Mouse (Mus musculus) bone marrow, adult 2 months (tissue): ENCODE measurements around the gene Prkacb. TPM values are rescaled to one million over a fixed set of nuclear protein-coding genes. Genes with fewer than 3 reads are reported as not detected.

Source experiments
- H3K27ac ChIP-seq: fragments of 200-500 bp; 2 replicates; pipeline ENCODE4 v1.5.1; 2012; ENCODE audit warnings: low read depth, mild to moderate bottlenecking, control low read depth, inconsistent platforms, low read length; ENCODE audit not compliant: control insufficient read depth, poor library complexity, insufficient read depth
- H3K4me1 ChIP-seq: fragments of 200-500 bp; 2 replicates; pipeline ENCODE4 v1.6.1; 2011; ENCODE audit warnings: low read length; ENCODE audit not compliant: control insufficient read depth, insufficient read depth
- H3K4me3 ChIP-seq: fragments of 200-500 bp; replicated peaks from 2 replicates; pipeline ENCODE3; 2011; ENCODE audit warnings: mild to moderate bottlenecking, low read depth, low read length, control low read depth; ENCODE audit not compliant: control insufficient read depth
- CTCF ChIP-seq: fragments of 200-500 bp; IDR thresholded peaks from 2 replicates; pipeline ENCODE4 v1.5.1; 2011; ENCODE audit warnings: low read length, control low read depth; ENCODE audit not compliant: control insufficient read depth, insufficient read depth
- POLR2A ChIP-seq: fragments of 200-500 bp; IDR thresholded peaks from 2 replicates; pipeline ENCODE4 v1.6.1; 2011; ENCODE audit warnings: low read depth, mild to moderate bottlenecking, control low read depth, low read length, borderline replicate concordance; ENCODE audit not compliant: control insufficient read depth
- WGBS: fragments of 180-500 bp; shearing (Covaris S2); methylation state at CpG from one replicate; pipeline ENCODE4 v1.1.7; 2018; 5-methylcytosine and 5-hydroxymethylcytosine counted together
- polyA plus RNA-seq: library from polyadenylated mRNA; stranded (reverse); fragments of >200 nt; gene quantifications from 2 replicates; pipeline ENCODE4 v1.2.4, GENCODE M21; 2011; ENCODE audit warnings: low replicate concordance; ENCODE audit not compliant: missing spikeins, insufficient read depth, insufficient read length

Gene Prkacb
- polyA plus RNA-seq, 1 experiment, result 11.9 TPM

DNA sequence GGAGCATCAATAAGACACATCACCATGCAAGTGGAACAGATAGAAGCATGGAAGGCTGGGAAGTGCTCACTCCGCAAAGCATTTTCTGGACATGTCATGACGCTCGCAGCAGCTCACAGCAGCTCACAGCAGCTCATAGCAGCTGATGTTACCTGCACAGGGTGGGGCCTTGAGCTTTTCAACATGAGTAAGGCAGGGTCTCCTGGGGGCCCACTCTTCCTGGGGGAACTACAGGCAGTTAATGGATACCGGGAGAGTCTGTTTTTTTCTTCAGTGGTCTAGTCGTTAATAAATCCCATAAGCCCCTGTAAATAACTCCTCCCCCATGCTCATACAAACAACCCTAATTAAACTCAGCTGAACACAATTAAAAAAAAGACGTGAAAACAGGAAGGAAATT, 30.7 kb upstream of the Prkacb start:
- WGBS, result 75% methylated on average over 6 of the region's 6 CpGs
- H3K4me1 ChIP-seq, result no peaks in the 10 kb centered on the region
- no peak overlapping the region for H3K4me3 ChIP-seq
- H3K27ac ChIP-seq, result no peak overlapping the region
- TF ChIP-seq CTCF (no peak), POLR2A (no peak)

DNA sequence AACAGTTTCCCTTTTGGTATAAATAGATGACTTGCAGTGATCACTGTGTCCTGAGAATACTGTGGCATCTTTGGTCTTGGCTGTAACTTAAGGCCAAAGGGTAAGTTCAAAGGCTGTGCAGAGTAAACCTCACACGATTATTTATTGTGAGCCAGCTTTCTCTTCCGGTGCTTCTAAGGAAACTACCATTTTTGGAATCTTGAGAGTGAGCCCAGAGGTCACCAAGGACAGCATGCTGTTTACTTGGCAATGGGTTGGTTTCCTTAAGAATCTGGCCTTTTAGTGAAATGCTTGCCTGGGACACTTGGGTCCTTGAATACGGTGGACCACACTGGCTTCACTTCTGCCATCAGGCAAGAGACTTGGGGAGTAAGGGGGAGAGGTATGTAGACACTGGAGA, 30.0 kb upstream of the Prkacb start:
- TF ChIP-seq POLR2A (no peak), CTCF (no peak)
- H3K27ac ChIP-seq, result no peak overlapping the region
- WGBS, result 57% methylated on average over 3 of the region's 3 CpGs

DNA sequence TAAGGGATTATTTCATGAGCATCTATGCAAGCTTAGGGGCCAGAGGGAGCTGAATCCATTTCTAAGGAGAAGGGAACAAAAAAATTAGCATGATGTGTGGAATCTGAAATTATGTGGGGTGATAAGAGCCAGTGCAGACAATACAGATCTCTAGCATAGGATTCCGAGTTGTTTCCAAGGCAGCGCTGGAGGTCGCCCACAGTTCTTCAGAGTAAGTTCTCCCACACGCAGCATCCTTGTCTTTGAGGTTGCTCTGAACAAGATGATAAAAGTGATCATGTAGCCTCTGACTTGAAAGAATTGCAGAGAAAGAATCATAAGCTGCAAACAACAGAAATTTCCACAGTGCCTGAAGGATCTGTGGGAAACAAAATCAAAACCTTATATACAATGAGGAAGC, 7.9 kb upstream of the Prkacb start:
- no peaks in the 10 kb centered on the region for H3K4me1 ChIP-seq
- TF ChIP-seq POLR2A, result no peak
- TF ChIP-seq CTCF, result no peak
- 89% methylated on average over 4 of the region's 4 CpGs for WGBS
- H3K27ac ChIP-seq, result no peak overlapping the region
- no peak overlapping the region for H3K4me3 ChIP-seq

More for the DNA sequence above, 30.0 kb upstream of the Prkacb start:
- Histone ChIP-seq H3K4me3 (no peak overlapping the region), H3K4me1 (no peaks in the 10 kb centered on the region)

GRCm38 (mm10) chr3:146813624-146814023, 834 bp upstream of the Prkacb start:
- TF ChIP-seq CTCF (no peak), POLR2A (no peak)
- no peak overlapping the region for H3K27ac ChIP-seq
- H3K4me1 ChIP-seq, result no peaks in the 10 kb centered on the region; the same call in 1 of the 2 replicates
- H3K4me3 ChIP-seq, result no peak overlapping the region
- 42% methylated on average over 7 of the region's 7 CpGs for WGBS

DNA sequence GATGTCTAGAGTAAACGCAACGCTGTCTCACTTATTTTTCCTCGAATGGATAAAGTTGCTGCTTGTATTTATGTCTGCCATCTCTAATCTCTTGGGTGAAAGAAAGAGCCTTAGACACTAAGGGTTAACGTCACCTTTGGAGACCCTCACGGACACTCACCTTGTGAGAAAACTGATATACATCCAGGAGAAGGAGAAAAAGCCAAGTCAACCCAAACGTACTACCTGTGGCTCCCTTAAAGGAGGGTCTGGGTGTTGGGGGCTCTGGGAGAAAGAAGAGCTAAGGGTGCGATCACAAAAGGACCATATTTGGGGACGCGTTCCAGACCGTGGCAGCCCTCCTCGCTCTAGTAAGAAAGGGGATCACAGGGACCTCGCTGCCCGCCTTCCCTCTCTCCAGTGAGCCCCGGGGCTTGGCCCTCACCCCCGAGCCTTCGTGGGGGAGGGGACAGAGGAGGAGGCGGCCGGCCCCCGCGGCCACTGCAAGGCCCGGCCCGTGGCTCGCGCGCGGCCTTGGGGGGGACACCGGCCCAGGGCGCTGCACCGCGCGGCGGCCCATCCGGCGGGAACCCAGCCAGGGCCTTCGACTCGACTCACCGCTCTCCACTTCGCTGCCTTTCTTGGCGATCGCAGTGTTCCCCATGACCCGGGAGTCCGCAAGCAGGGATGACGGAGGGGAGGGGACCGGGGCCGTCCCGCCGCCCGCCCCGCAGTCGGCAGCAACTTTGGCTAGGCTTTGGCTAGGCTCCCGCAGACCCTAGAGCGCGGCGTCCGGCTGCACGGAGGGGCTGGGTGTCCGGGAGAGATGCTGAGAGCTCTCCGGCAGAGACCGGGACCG, 530 bp downstream of the Prkacb start:
- Histone ChIP-seq H3K4me3 (peak overlapping the region; percentile 91), H3K4me1 (no peaks in the 10 kb centered on the region; the same call in 1 of the 2 replicates), H3K27ac (peak overlapping the region; percentile 29; the same call in 1 of the 2 replicates)
- no peak for TF ChIP-seq CTCF
- TF ChIP-seq POLR2A, result no peak
- WGBS, result 1% methylated on average over 60 of the region's 60 CpGs

GRCm38 (mm10) chr3:146793554-146794257, 19.1 kb downstream of the Prkacb start:
- TF ChIP-seq CTCF (no peak), POLR2A (no peak)
- H3K4me1 ChIP-seq, result no peaks in the 10 kb centered on the region
- no peak overlapping the region for H3K4me3 ChIP-seq
- no peak overlapping the region for H3K27ac ChIP-seq
- WGBS, result 76% methylated on average over 12 of the region's 12 CpGs

DNA sequence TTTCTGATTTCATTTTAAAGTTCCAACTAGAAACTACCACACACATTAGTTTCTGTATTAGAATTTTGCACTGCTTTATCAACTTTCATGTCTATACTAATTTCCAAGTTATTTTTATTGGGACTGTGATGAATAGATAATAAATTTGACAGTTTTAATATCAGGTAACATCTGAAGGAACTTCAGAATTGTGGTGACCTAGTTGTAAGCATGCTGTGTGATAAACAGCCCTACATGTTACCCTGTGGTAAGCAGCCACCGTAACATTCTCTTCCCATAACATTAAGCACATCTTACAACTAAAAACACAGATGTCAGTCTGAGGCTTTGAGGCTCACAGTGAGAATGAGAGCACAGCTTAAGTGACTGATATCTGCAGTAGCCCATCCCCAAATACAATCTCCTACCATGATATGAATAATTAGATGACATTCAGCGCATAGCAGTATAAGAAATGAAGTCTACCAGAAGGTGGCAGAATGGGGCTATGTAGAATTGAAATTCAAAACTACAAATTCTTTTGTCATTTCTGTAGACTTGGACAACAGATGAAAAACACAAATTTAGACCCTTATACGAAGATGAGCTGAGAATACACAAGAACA, 20.5 kb downstream of the Prkacb start:
- TF ChIP-seq CTCF, result no peak
- TF ChIP-seq POLR2A, result no peak
- 45% methylated on average over 3 of the region's 3 CpGs for WGBS
- Histone ChIP-seq H3K4me3 (no peak overlapping the region), H3K27ac (no peak overlapping the region), H3K4me1 (no peaks in the 10 kb centered on the region)

DNA sequence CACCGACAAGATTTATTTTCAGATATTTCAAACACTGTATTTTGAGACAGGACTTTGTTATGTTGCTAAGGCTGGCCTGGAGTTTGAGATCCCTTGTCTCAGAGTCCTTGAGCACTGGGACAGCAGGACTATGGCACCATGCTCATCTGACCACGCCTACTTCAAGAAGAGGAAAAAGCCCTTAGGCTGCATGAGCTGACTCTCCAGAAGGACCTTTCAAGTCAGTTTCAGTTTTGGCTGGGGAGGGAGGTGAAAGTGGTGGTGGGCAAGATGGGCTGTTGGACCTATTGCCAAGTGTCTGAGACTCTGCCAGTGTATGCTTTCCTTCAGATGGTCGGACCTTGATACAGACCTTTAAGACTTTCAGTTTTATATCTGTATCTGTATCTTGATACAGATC, 28.6 kb downstream of the Prkacb start:
- Histone ChIP-seq H3K4me3 (no peak overlapping the region), H3K4me1 (peaks cover 1% of the 10 kb centered on the region; the same call in 1 of the 2 replicates), H3K27ac (no peak overlapping the region)
- 45% methylated on average over 3 of the region's 3 CpGs for WGBS
- TF ChIP-seq POLR2A, result no peak
- TF ChIP-seq CTCF, result no peak
